Mouse (Mus musculus) gastrocnemius, postnatal 36 days (tissue): Measurements from ENCODE around the gene Grasp. TPM values are rescaled to one million over a fixed set of nuclear protein-coding genes. Genes with fewer than 3 reads are reported as not detected.

Experiments
- DNase-seq, 2 experiments: peaks; one replicate each; pipeline ENCODE4 v3.0.0; 2022
- intact Hi-C: fragments of 180-260 bp; cut with DNase I; formaldehyde crosslinking; loops from one replicate; pipeline ENCODE4 v1.15.1; 2025
- total RNA-seq, 2 experiments: library from RNA; stranded (reverse); gene quantifications; 2 replicates each; pipeline ENCODE4 v1.2.3; 2021

Gene Grasp
- total RNA-seq, 2 experiments from 2014 or later: 5.7 to 6.3 TPM

DNA sequence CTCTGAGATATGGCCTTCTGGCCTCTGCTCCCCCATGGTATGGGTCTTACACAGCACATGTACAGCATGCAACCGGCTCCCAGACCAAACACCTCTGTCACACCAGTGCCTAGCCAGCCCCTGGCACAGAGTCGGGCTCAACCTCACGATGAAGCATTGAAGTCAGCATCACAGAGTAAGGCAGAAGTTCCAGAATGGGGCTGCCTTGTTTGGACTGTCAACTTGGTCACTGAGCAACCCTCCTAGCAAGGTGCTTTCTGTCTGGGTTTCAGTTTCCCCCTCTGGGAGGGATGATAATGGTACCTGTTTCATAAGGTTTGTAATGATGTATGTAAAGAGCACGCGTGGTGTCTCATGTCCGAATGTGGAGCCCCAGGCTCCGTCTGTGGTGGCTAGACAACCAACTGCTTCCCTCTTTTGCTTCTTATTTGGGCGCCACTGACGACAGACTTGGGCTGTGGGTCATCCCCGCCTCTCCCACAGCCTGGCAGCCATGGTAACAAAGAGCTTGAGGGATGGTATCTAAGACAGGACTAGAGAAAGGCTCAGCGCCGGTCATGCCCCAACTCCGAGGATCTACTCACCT is 998 bp upstream of the Grasp start:
- DNase-seq: no peak
- intact Hi-C loops: loop anchor here (5.0 to 10.0 kb wide), 3 partner anchors 64 to 852 kb away; partner anchors contain the start of gene Eif4b

DNA sequence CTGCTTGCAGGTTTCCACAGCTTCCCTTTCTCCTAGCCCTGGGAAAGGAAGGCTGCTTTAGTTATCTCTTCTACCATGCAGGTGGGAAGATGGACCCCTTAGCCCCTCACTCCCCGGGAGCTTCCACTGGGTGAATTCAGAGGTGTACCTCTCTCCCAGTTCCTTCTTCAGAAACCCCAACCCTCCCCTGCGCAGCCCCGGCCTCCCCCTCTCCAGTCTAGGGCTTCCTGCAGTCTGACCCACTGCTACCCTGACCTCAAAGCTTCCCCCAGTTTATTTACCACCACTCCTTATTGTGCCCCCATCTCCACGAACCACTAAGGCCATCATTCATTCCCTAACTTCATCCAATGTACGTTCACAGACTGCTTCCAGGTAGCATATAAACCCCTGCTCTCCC is 392 bp upstream of the Grasp start:
- intact Hi-C loops: loop anchor here (5.0 to 10.0 kb wide), 3 partner anchors 64 to 851 kb away; partner anchors contain the start of gene Eif4b
- DNase-seq: no peak

DNA sequence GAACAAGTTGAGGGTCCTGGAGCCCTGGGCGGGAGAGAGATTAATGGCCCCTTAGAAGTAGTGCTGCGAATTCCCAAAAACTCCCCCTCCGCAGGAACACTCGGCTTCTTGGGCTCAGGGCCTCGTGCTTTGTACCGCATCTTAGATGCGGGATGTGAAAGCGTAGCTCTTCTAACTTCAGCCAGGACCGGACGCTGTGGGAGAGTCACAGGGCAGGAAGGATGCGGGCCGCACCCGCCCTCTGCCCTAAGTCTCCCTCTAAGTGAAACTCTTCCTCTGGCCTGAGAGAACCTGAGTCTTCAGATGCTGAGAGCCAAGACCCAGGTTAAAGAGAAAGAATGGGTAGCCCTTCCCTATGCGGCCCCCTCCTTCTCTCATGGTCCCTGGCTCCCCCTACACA is 989 bp downstream of the Grasp start:
- intact Hi-C loops: loop anchor here (5.0 to 10.0 kb wide), 3 partner anchors 62 to 850 kb away; partner anchors contain the start of gene Eif4b
- DNase-seq: no peak

DNA sequence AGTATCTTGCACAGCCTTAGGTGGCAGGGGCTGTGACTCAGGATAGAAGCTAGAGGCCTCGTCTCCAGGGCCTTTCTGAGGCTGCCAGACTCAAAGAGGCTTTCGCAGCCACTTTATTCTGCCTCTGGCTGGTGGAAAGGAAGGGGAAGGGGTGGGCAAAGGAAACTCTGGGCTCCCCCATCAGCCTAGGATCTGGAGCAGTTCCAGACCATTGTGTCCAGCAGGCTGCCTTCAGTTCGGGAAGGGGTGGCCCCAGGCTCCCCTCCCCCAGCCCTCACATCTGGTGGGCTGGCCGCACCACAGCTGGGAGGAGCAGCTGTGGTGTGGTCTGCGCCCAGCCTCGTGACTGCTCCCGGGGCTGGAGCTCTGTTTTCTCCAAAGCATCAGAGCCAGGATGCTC is 4.0 kb downstream of the Grasp start:
- DNase-seq: peak; percentile 66 to 68
- intact Hi-C loops: loop anchor here (10.0 kb wide), 1 partner anchor 847 kb away; the partner anchor contains the start of gene Eif4b

DNA sequence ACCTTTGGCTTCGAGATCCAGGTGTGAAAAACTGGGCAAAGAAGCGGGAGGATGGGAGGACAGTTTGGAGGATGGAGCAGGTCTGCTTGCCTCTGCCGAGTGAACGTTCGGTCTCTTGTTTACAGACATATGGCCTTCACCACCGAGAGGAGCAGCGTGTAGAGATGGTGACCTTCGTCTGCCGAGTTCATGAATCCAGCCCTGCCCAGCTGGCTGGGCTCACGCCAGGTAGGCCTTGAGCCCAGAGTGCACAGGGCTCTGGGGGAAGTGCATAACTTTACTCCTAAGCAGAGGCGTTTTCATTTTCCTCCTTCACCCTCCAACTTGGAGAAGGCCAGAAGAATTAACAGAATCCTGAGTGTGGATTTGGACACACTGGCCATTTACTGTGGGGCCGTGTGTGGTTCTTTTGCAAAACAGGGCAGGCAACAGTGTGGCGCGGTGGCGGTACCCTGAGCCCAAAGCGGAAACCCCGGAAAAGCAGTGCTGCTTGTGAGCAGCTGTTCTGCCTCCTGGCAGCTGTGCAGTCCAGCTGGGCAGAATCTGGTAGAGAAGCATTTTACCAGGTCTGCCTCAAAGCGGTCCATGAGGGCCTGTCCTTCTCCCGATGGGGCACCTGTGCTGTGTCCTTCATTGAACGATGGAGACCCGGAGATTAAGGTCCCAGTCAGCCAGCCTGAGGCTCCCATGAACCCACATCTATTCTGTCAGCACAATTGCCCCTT is 5.0 kb downstream of the Grasp start:
- peak; percentile 67 to 73 for DNase-seq
- intact Hi-C loops: loop anchor here (10.0 kb wide), 1 partner anchor 846 kb away; the partner anchor contains the start of gene Eif4b

DNA sequence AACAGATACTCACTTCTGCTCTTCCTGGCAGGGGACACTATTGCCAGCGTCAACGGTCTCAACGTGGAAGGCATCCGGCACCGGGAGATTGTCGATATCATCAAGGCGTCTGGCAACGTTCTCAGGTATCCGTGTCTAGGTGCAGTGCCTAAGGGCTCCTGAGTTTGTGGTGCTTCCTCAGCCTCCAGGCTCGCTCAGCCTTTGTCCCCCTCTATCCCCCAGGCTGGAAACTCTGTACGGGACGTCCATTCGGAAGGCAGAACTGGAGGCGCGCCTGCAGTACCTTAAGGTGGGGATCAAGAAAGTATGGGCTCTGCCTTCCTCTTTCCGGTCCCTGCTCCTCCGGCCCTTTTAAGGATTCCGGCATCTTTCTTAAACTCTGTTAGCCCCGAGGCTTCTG is 6.5 kb downstream of the Grasp start:
- intact Hi-C loops: no loop called here

DNA sequence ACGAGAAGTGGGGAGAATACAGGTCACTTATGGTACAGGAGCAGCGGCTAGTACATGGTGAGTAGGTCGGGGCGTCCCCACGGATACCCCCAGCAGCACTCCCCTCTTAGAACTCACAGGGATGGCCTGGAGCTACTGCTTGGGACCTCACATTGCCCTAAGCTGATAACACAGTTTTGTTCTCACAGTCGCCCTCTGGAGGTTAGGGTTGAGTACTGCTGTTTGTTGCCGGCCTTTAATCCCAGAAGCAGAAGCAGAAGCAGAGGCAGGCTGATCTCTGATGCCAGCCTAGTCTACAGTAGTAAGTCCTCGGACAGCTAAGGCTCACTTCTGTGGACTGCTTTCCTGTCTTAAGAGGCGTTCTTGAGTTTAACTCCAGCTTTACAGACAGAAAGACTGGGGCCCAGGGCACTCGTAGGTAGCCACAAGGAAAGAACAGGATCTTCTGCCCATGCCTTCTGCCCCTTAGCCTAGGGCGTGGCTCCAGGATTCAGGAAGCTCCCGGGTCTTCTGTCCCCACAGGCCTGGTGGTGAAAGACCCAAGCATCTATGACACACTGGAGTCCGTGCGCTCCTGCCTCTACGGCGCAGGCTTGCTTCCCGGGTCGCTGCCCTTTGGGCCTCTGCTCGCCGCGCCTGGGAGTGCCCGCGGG is 7.1 kb downstream of the Grasp start:
- intact Hi-C loops: no loop called here
- no peak for DNase-seq

More for the DNA sequence above, 6.5 kb downstream of the Grasp start:
- DNase-seq: no peak

DNA sequence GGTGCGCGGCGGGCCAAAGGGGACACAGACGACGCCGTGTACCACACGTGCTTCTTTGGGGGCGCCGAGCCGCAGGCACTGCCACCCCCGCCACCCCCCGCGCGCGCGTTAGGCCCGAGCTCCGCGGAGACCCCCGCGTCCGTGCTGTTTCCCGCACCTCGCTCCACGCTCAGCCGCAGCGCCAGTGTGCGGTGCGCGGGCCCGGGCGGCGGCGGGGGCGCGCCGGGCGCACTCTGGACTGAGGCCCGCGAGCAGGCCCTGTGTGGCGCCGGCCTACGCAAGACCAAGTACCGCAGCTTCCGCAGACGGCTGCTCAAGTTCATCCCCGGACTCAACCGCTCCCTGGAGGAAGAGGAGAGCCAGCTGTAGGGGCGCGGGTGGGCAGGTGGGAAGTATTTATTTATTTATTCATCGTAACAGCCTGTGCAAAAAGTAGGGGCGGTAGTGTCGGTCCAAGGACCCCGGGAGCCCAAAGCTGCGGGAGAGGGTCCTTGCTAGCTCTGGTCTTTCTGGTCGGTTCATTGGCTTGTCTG is 7.7 kb downstream of the Grasp start:
- intact Hi-C loops: no loop called here
- no peak for DNase-seq

DNA sequence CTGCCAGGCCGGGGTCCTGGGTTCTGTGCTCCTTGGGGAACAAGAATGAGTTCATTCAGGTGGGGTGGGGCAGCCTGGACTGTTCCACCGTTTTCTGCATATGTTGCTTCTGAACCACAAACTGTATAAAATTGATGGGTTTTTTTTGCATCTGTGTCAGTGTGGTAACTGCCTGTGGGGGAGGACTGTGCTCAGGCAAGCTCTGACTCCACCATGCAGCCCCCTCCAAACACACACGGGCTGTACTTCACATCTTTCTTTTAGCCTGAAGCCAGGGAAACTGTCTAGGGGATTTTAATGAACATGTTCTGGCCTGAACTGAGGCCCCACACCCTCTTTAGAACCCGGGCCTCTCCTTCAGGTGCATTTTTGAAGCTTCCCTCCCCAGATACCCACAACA is 8.6 kb downstream of the Grasp start:
- intact Hi-C loops: no loop called here
- DNase-seq: no peak

DNA sequence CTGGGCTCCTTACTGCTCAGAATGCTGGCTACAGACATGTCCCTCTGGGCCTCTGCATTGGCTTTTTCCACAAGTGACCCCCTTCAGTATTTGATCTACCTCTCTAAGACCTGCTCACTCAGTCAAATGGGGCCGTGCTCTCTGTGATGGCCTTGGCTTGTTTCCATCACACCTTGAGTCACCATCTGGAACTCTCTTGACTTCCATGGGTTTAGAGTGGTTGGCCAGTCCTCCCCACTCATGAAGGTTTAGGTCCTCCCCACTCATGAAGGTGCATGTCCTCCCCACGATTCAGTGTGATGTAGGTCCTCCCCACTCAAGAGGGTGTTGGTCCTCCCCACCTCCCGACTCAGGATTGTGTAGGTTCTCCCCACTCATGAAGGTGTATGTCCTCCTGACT is 9.2 kb downstream of the Grasp start:
- intact Hi-C loops: no loop called here
- DNase-seq: no peak

DNA sequence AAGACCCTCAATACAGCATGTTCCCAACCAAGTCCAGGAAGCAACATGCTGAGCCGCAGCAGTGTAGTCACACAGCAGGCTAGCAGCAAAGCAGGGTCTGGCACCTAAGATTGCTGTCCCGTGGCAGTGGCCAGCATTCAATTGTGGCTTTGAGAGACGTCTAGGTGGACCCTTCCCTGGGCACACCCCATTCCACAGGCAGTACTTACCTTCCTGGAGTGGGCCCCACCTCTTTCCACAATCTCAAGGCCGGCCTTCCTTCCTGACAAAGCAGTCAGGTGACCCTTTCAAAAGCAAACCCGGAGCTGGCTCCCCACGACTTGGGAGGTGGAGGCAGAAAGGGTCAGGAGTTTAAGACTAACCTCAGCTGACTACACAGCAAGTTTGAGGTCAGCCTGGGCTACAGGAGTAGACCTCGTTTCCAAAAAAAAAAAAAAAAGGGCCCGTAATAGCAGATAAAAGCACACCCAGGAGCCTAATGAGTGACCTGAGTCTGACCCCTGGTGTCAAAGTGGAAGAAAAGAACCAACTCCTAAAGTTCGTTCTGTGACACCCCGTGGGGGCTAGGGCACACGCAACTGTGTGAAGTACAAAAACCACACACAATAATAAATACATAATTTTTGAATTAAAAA is 9.8 kb downstream of the Grasp start:
- no peak for DNase-seq
- intact Hi-C loops: no loop called here

DNA sequence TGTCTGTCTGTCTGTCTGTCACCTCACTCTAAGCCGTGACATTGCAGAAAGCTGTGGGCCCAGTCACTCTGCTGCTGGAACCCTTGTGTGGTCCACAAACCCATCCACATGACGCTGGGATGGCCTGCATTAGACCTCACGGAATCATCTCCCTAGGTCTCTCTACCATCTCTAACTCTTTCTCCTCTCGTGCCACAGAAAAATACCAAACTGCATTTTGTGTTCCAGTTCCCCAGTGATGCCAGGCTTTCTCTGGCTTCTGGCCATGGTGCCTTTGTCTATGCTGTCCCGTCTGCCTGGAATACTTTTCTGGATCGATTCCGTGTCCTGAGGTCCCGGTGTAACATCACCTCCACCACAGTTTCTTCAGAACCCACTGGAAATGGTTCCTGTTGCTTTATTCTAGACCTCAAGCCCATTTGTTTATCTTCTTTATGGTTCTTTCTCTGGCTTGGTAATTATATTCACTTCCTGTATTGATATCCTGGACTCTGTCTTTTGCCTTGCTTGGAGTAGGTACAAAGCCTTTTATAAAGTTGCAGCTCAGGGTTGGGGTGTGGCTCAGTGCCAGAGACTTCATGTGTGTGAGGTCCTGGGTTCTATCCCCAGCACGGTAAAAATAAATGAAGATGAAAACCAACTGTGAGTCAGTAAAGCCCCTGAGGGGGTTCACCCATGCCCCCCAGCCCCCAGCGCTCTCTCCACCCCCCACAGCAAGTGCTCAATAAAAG is 10.8 kb downstream of the Grasp start:
- intact Hi-C loops: no loop called here
- no peak for DNase-seq

DNA sequence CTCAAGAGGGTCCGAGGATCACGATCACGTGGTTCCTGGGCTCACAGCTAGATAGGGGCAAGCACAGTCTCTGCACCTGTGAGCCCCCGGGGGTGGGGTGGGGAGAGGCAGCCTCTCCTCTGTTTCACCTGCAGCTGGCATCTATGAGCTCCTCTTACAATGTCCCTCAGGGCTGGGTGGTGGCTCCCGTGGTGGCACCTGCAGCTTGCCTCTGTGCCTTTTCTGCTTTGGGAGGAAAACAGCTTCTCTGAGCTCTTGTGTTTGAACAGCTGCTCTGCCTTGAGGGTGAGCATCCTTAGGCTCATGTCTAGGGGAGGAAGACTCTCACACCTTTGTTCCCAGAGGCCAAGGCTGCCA is 11.3 kb downstream of the Grasp start:
- no peak for DNase-seq
- intact Hi-C loops: no loop called here

DNA sequence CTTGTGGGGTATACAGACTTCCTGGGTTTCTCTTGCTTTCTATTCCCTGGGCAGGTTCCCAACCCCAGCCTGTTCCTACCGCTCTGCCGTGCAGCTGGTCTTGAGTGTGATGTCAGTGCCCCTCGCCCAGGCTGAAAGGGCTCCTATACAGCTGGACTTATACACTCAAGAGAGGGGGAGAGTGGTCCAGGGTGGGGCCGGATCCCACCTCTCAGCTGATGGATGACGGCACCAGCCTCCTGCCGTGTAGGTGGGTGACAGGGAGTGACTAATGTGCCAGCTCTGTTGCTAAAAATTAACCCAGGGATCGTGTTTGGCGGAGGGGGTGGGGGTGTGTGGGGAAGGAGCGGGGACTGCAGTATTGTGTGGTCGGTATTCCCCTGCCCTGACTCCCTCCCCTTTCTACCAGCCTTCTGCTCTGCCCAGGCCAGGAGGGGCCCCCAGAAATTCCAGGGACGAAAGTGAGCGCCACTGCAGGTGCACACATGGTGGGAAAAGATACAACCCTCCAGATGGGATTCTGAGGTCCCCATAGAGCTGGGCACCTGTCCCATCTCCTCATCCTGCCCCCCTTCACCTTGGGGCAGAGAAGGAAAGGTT is 11.8 kb downstream of the Grasp start:
- intact Hi-C loops: loop anchor here (2.0 kb wide), 1 partner anchor 15 kb away; no protein-coding TSS in a partner anchor
- DNase-seq: no peak

DNA sequence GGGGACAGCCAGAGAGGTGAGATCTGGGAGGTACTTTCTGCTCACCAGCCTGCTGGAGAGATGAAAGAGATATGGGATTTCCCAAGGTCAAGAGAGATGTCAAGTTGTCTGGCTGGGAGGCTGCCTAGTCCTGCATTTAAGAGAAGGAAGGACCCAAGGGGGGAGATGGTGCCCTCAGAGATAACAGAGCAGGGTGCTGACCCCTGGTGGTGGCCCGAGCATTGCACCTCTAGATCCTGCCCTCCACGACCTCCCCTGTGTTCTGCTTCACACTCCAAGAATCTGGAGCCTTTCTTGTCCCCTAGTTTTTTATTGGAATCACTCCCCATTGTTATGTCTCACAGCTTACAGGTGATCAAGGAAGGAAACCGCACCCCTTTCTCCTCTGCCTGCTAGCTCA is 12.9 kb downstream of the Grasp start:
- intact Hi-C loops: loop anchor here (2.0 kb wide), 1 partner anchor 16 kb away; no protein-coding TSS in a partner anchor
- peak; percentile 70 for DNase-seq

DNA sequence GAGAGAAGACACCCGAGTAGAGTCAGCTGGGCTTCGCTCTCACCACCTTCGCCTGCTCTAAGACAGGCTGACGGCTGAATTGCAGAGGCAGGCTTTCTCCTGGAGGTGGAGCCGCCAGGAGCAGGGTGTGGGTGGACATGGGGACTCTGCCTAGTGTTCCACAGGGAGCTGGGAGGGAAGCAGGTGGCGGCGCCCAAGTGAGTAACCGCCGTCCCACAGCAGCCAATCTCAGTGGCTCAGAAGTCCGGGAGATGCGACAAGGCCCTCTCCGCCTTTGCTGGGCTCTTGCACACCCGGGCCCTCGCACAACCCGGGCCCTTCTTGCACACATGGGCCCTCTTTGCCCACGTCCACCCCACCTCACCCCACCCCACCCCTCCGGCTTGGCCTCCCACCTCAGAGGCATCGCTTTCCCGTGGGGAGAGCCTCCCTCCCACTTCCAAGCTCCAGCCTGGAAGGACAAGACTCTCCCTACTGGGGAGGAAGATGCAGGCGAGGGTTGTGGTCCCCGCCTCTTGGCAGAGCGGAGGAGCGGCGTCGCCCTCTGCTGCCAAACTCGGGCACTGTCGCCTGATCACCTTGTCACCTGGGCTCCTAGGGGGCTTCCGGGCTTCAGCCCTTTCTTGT is 15.0 kb downstream of the Grasp start:
- intact Hi-C loops: loop anchor here (2.0 kb wide), 1 partner anchor 74 kb away; no protein-coding TSS in a partner anchor
- no peak for DNase-seq

DNA sequence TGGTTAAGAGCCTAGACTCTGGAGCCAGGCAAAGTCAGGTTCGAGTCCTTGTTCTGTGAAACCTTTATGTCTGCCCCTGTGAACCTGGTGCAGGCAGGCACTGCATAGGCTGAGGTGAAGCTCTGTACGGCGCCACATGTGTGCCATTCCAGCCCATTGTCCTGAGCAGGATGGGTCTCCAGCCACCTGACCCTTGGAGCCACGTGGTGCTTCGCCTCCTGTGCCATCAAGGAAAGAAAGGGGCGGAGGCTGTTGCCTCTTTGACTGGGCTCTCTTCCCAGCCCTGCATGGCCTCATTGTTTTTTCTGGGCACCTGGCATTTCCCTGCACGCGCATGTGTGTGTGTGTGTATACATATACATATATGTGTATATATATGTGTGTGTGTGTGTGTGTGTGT is 15.8 kb downstream of the Grasp start:
- intact Hi-C loops: loop anchor here (2.0 kb wide), 2 partner anchors 43 to 73 kb away; no protein-coding TSS in a partner anchor
- DNase-seq: no peak

DNA sequence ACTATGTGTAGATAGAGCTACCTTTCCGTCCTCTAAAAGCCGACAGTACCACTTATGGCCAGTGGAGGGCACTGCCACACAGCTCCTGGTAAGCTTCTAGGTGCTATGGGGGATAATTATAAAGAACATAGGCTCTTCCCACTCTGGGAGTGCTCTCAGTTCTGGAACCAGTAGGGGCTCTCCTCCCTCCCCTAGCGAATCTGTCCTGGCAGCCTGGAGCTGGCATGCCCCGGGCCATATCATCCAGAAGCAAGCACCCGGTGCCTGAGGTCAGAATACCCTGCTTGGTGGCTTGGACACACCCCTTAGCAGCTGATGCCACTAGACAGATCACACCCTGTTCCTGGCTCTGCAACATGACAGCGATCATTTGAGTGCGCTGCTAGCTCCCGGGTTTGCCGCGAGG is 16.8 kb downstream of the Grasp start:
- peak; percentile 80 to 84 for DNase-seq

DNA sequence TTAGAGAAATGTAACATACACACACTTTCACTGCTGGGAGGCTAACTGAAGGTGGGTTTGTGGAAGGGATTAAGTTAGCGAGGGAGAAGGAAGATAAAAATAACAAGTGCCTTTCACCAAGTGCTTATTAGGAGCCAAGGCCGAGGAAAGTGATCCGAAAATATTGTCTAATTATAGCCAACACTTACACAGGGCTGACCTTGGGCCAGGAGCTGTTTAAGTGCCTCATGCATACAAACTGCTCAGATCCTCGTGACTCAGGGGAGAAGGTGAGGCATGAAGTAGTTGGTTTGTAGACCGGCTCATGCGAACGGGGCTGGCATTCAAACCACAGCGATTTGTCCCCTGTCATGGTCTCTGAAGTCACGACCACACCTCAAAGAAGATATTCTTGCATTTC is 17.2 kb downstream of the Grasp start:
- intact Hi-C loops: loop anchor here (2.0 kb wide), 1 partner anchor 42 kb away; no protein-coding TSS in a partner anchor
- DNase-seq: no peak

More for the DNA sequence above, 16.8 kb downstream of the Grasp start:
- intact Hi-C loops: loop anchor here (2.0 kb wide), 1 partner anchor 42 kb away; no protein-coding TSS in a partner anchor
